Mouse (Mus musculus): ENCODE measurements at regions not wholly inside any gene's neighbourhood (a gene's known extent, or its start where the extent isn't known, plus 50 kb on each side); places are given as distances from the start of the nearest gene placed in this dataset.

DNA sequence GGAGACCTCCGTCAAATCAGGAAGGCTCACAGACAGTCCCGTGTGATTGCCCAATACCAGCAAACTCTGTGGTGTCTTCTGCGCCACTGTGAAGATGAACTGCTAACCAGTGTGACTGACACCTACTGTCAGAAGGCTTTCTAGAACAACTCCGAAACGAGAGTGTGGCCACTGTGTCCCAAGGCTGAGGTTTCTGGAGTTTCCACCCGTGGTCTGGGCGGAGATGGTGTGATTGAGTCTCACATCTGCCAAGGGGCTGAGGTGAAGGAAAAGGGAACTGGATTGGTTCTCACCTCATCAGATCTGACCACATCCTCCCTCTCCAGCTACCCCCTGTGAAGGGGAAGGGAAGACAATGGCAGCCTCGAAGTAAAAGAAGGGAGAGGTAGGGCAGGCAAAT lies 79.6 kb upstream of the 4930412O13Rik start:
- DNase-seq (ENCODE audit: low spot score): no peak

DNA sequence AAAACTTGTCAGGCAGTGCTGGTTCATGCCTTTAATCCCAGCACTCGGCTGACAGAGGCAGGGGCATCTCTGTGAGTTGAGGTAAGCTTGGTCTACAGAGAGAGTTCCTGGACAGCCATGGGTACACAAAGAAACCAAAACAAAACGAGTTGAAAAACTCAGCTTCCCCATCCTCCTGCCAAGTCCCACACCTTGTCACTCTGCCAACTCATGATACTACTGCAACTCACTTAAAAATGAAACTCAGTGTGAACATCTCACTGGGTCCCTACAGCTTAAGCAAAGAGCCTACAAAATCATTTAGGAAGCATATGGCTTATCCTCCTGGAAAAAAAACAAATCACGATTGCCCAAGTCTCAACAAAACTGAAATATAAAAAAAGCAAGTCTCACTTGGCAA lies 76.7 kb upstream of the 4930412O13Rik start:
- DNase-seq (ENCODE audit: low spot score): no peak

DNA sequence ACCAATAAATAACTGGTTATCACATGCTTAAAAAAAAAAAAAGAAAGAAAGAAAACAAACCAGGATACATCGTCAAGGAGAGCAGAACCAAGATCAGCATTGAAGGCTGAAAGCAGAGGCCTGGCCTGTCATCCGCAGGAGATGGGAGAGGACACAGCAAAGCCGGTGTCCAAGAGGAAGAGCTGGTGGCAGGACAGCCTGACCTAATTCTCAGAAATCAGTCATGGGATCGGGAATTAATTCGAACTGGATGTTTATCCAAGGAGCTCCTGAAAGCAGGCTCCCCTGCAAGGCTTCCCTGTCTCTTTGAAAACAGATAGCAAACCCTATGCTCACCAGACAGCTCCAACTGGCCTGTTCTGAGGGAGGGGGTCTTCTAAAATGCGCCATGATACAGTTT lies 75.5 kb upstream of the 4930412O13Rik start:
- no peak for DNase-seq (ENCODE audit: low spot score)

All from ovary, postnatal 36 days (tissue).